Mouse (Mus musculus) myocyte (in vitro differentiated cells): ENCODE measurements around the gene Ubtd2. TPM values are rescaled to one million over a fixed set of nuclear protein-coding genes. Genes with fewer than 3 reads are reported as not detected.

Source experiments
- H3K27me3 ChIP-seq: one replicate; pipeline ENCODE4 v1.6.1; 2011; ENCODE audit not compliant: control insufficient read depth, insufficient read depth, insufficient read length
- H3K36me3 ChIP-seq: one replicate; pipeline ENCODE4 v1.6.1; 2011; ENCODE audit not compliant: control insufficient read depth, insufficient read depth
- H3K4me2 ChIP-seq: one replicate; pipeline ENCODE4 v1.6.1; 2011; ENCODE audit warnings: low read depth, control low read depth
- H3K4me3 ChIP-seq: one replicate; pipeline ENCODE4 v1.5.1; 2011; ENCODE audit warnings: mild to moderate bottlenecking, control low read depth, moderate library complexity
- H3K79me2 ChIP-seq: one replicate; pipeline ENCODE4 v1.6.1; 2011; ENCODE audit not compliant: control insufficient read depth, insufficient read depth
- H3ac ChIP-seq: one replicate; pipeline ENCODE4 v1.6.1; 2011; ENCODE audit not compliant: control insufficient read depth, insufficient read length
- CEBPB ChIP-seq: IDR thresholded peaks from 2 replicates; pipeline ENCODE4 v1.6.1; 2011; ENCODE audit warnings: mild to moderate bottlenecking, moderate library complexity; ENCODE audit not compliant: poor library complexity, insufficient read depth, severe bottlenecking
- E2F4 ChIP-seq: IDR thresholded peaks from one replicate; pipeline ENCODE4 v1.6.1; 2011; ENCODE audit warnings: mild to moderate bottlenecking, control low read depth, moderate library complexity; ENCODE audit not compliant: insufficient read depth
- MAX ChIP-seq: IDR thresholded peaks from one replicate; pipeline ENCODE4 v1.6.1; 2011; ENCODE audit warnings: low read depth, mild to moderate bottlenecking, control low read depth
- MYOD1 ChIP-seq, 3 experiments: IDR thresholded peaks; one replicate each; pipeline ENCODE4 v1.6.1; 2011; ENCODE audit warnings: control low read depth in 2 of 3, low read depth in 2 of 3, mild to moderate bottlenecking in 2 of 3, moderate library complexity in 1 of 3; ENCODE audit not compliant: insufficient read length in 2 of 3, control insufficient read depth in 1 of 3
- MYOG ChIP-seq, 3 experiments: IDR thresholded peaks; one replicate each; pipeline ENCODE4 v1.6.1; 2011; ENCODE audit warnings: control low read depth in 2 of 3, low read depth in 2 of 3, mild to moderate bottlenecking in 2 of 3; ENCODE audit not compliant: insufficient read length in 2 of 3, control insufficient read depth in 1 of 3, insufficient read depth in 1 of 3
- POLR2A ChIP-seq: IDR thresholded peaks from one replicate; pipeline ENCODE4 v1.6.1; 2011; ENCODE audit warnings: low read depth, mild to moderate bottlenecking, control low read depth, moderate library complexity; ENCODE audit not compliant: insufficient read length
- POLR2AphosphoS2 ChIP-seq: IDR thresholded peaks from one replicate; pipeline ENCODE4 v1.6.1; 2011; ENCODE audit warnings: low read depth, control low read depth; ENCODE audit not compliant: insufficient read length
- REST ChIP-seq: IDR thresholded peaks from one replicate; pipeline ENCODE4 v1.6.1; 2011; ENCODE audit warnings: mild to moderate bottlenecking, control low read depth, moderate library complexity; ENCODE audit not compliant: insufficient read depth, insufficient read length
- SRF ChIP-seq: IDR thresholded peaks from one replicate; pipeline ENCODE4 v1.6.1; 2011; ENCODE audit warnings: low read depth; ENCODE audit not compliant: control insufficient read depth, insufficient read length
- TCF12 ChIP-seq: IDR thresholded peaks from one replicate; pipeline ENCODE4 v1.6.1; 2011; ENCODE audit warnings: mild to moderate bottlenecking, control low read depth; ENCODE audit not compliant: poor library complexity, insufficient read depth, severe bottlenecking
- TCF3 ChIP-seq: IDR thresholded peaks from one replicate; pipeline ENCODE4 v1.6.1; 2011; ENCODE audit warnings: low read depth, control low read depth; ENCODE audit not compliant: insufficient read length
- USF1 ChIP-seq: IDR thresholded peaks from one replicate; pipeline ENCODE4 v1.6.1; 2011; ENCODE audit warnings: low read depth, mild to moderate bottlenecking, control low read depth, moderate library complexity
- polyA plus RNA-seq: library from polyadenylated mRNA; unstranded; fragments of >200 nt; fragmentation: generic; extraction: Trizol; gene quantifications from one replicate; pipeline ENCODE4 v1.2.1, GENCODE M21; 2012; ENCODE audit warnings: missing spikeins

Gene Ubtd2
- polyA plus RNA-seq, 1 experiment: 14.6 TPM

- TF ChIP-seq CEBPB (no peak), POLR2AphosphoS2 (no peak), E2F4 (no peak), TCF12 (no peak), MYOD1 (IDR thresholded peaks at IDR 0.05; ENCODE audit: control insufficient read depth in 1 of 3, insufficient read length in 2 of 3, low read depth in 2 of 3) (no peak), SRF (no peak), MYOG (IDR thresholded peaks at IDR 0.05; ENCODE audit: control insufficient read depth in 1 of 3, insufficient read depth in 1 of 3, insufficient read length in 2 of 3, low read depth in 2 of 3) (no peak), TCF3 (no peak), REST (no peak), USF1 (no peak), POLR2A (no peak), MAX (no peak)
- H3K36me3 ChIP-seq: no peaks in the 10 kb centered on the region
- no peak overlapping the region for H3K4me3 ChIP-seq
- peaks cover 75% of the 10 kb centered on the region for H3K79me2 ChIP-seq
- H3K27me3 ChIP-seq: no peaks in the 10 kb centered on the region
- H3K4me2 ChIP-seq: no peak overlapping the region
- H3ac ChIP-seq: no peak overlapping the region
These were observed 31.5 kb downstream of the Ubtd2 start for GRCm38 (mm10) chr11:32486621-32487020.

- H3K36me3 ChIP-seq: no peaks in the 10 kb centered on the region
- no peak overlapping the region for H3K4me2 ChIP-seq
- H3K79me2 ChIP-seq: peaks cover 75% of the 10 kb centered on the region
- H3K27me3 ChIP-seq: no peaks in the 10 kb centered on the region
- TF ChIP-seq MYOD1 (IDR thresholded peaks at IDR 0.05; ENCODE audit: control insufficient read depth in 1 of 3, insufficient read length in 2 of 3, low read depth in 2 of 3): no peak
- no peak for TF ChIP-seq REST
- TF ChIP-seq MAX: no peak
- TF ChIP-seq E2F4: no peak
- no peak for TF ChIP-seq USF1
- no peak for TF ChIP-seq POLR2AphosphoS2
- TF ChIP-seq CEBPB: no peak
- no peak for TF ChIP-seq TCF12
- TF ChIP-seq MYOG (IDR thresholded peaks at IDR 0.05; ENCODE audit: control insufficient read depth in 1 of 3, insufficient read depth in 1 of 3, insufficient read length in 2 of 3, low read depth in 2 of 3): no peak
- no peak for TF ChIP-seq SRF
- TF ChIP-seq POLR2A: no peak
- no peak for TF ChIP-seq TCF3
- no peak overlapping the region for H3ac ChIP-seq
- H3K4me3 ChIP-seq: no peak overlapping the region
These were observed 32.3 kb downstream of the Ubtd2 start for GRCm38 (mm10) chr11:32487501-32487900.

- no peak overlapping the region for H3ac ChIP-seq
- TF ChIP-seq CEBPB (no peak), E2F4 (no peak), POLR2AphosphoS2 (no peak), MYOD1 (IDR thresholded peaks at IDR 0.05; ENCODE audit: control insufficient read depth in 1 of 3, insufficient read length in 2 of 3, low read depth in 2 of 3) (no peak), MYOG (IDR thresholded peaks at IDR 0.05; ENCODE audit: control insufficient read depth in 1 of 3, insufficient read depth in 1 of 3, insufficient read length in 2 of 3, low read depth in 2 of 3) (no peak), TCF3 (no peak), REST (no peak), TCF12 (no peak)
- H3K4me2 ChIP-seq: no peak overlapping the region
- H3K79me2 ChIP-seq: peaks cover 76% of the 10 kb centered on the region
- H3K36me3 ChIP-seq: no peaks in the 10 kb centered on the region
- H3K27me3 ChIP-seq: no peaks in the 10 kb centered on the region
- H3K4me3 ChIP-seq: no peak overlapping the region
These were observed 33.2 kb downstream of the Ubtd2 start for GRCm38 (mm10) chr11:32488344-32488743.

GRCm38 (mm10) chr11:32488808-32489670 is 33.9 kb downstream of the Ubtd2 start:
- H3K4me2 ChIP-seq: no peak overlapping the region
- TF ChIP-seq MYOG (IDR thresholded peaks at IDR 0.05; ENCODE audit: control insufficient read depth in 1 of 3, insufficient read depth in 1 of 3, insufficient read length in 2 of 3, low read depth in 2 of 3) (no peak), REST (no peak), MAX (no peak), SRF (no peak), TCF12 (no peak)
- H3K27me3 ChIP-seq: no peaks in the 10 kb centered on the region
- H3ac ChIP-seq: no peak overlapping the region
- H3K79me2 ChIP-seq: peaks cover 74% of the 10 kb centered on the region
- H3K4me3 ChIP-seq: no peak overlapping the region
- no peaks in the 10 kb centered on the region for H3K36me3 ChIP-seq
